Mouse (Mus musculus) heart, embryonic 11.5 days (tissue): ENCODE data around the gene Psmc5. TPM values are rescaled to one million over a fixed set of nuclear protein-coding genes. Genes with fewer than 3 reads are reported as not detected.

Source experiments
- ATAC-seq: fragments of 200-750 bp; cut with Nextera tagmentation; replicated peaks from 2 replicates; pipeline ENCODE4 v1.8.0; 2017; ENCODE audit warnings: moderate library complexity; ENCODE audit not compliant: insufficient number of reproducible peaks, low FRiP score, low TSS enrichment
- H3K27ac ChIP-seq: fragments of 300-500 bp; sonication (generic); 2 replicates; pipeline ENCODE4 v1.5.1; 2014; ENCODE audit warnings: mild to moderate bottlenecking, low read depth, low read length
- H3K27me3 ChIP-seq: fragments of 300-500 bp; sonication (generic); 2 replicates; pipeline ENCODE4 v1.6.1; 2014; ENCODE audit warnings: mild to moderate bottlenecking, low read length, mixed read lengths; ENCODE audit not compliant: control insufficient read depth, insufficient read depth
- H3K36me3 ChIP-seq: fragments of 300-500 bp; sonication (generic); 2 replicates; pipeline ENCODE4 v1.6.1; 2014; ENCODE audit warnings: mild to moderate bottlenecking, low read length, moderate library complexity, mixed read lengths; ENCODE audit not compliant: control insufficient read depth, insufficient read depth
- H3K4me1 ChIP-seq: fragments of 300-500 bp; sonication (generic); 2 replicates; pipeline ENCODE4 v1.6.1; 2014; ENCODE audit warnings: low read length; ENCODE audit not compliant: control insufficient read depth, insufficient read depth
- H3K4me2 ChIP-seq: fragments of 300-500 bp; sonication (generic); 2 replicates; pipeline ENCODE4 v1.6.1; 2014; ENCODE audit warnings: mild to moderate bottlenecking, moderate library complexity
- H3K4me3 ChIP-seq: fragments of 300-500 bp; sonication (generic); 2 replicates; pipeline ENCODE4 v1.5.1; 2014; ENCODE audit warnings: low read depth, low read length
- H3K9ac ChIP-seq: fragments of 300-500 bp; sonication (generic); 2 replicates; pipeline ENCODE4 v1.6.1; 2014; ENCODE audit warnings: mild to moderate bottlenecking, low read depth, low read length, moderate library complexity
- H3K9me3 ChIP-seq: fragments of 300-500 bp; sonication (generic); replicated peaks from 2 replicates; pipeline ENCODE4 v1.6.1; 2016; ENCODE audit warnings: low read length; ENCODE audit not compliant: control insufficient read depth
- WGBS: fragments of 180-500 bp; shearing (Covaris S2); extraction: QIAGEN DNeasy Blood & Tissue Kit; methylation state at CpG from one replicate; pipeline ENCODE4 v1.1.7; 2014; ENCODE audit not compliant: insufficient replicate concordance; 5-methylcytosine and 5-hydroxymethylcytosine counted together
- polyA plus RNA-seq: library from polyadenylated mRNA; unstranded; fragments of >200 nt; fragmentation: Nextera tagmentation; extraction: Ambion mirVana; gene quantifications from 2 replicates; pipeline ENCODE4 v1.2.1, GENCODE M21; 2014

Gene Psmc5
- polyA plus RNA-seq, 1 experiment from 2014 or later: 280 TPM

GRCm38 (mm10) chr11:106286987-106287386 lies 31.0 kb downstream of the Psmc5 start:
- Histone ChIP-seq H3K9me3 (no peaks in the 10 kb centered on the region), H3K36me3 (no peaks in the 10 kb centered on the region), H3K27ac (no peak overlapping the region), H3K27me3 (no peaks in the 10 kb centered on the region), H3K4me2 (no peak overlapping the region), H3K9ac (no peak overlapping the region), H3K4me1 (peaks cover 3% of the 10 kb centered on the region; the same call in 1 of the 2 replicates), H3K4me3 (no peak overlapping the region)
- ATAC-seq: no peak
- 73% methylated on average over 11 of the region's 11 CpGs for WGBS

GRCm38 (mm10) chr11:106289369-106289768 lies 33.4 kb downstream of the Psmc5 start:
- no peak for ATAC-seq
- H3K9ac ChIP-seq: no peak overlapping the region
- H3K4me2 ChIP-seq: no peak overlapping the region
- WGBS: 49% methylated on average over 8 of the region's 8 CpGs
- H3K9me3 ChIP-seq: no peaks in the 10 kb centered on the region
- H3K36me3 ChIP-seq: no peaks in the 10 kb centered on the region
- H3K4me3 ChIP-seq: no peak overlapping the region
- H3K4me1 ChIP-seq: peaks cover 3% of the 10 kb centered on the region; the same call in 1 of the 2 replicates
- no peak overlapping the region for H3K27ac ChIP-seq
- H3K27me3 ChIP-seq: no peaks in the 10 kb centered on the region

DNA sequence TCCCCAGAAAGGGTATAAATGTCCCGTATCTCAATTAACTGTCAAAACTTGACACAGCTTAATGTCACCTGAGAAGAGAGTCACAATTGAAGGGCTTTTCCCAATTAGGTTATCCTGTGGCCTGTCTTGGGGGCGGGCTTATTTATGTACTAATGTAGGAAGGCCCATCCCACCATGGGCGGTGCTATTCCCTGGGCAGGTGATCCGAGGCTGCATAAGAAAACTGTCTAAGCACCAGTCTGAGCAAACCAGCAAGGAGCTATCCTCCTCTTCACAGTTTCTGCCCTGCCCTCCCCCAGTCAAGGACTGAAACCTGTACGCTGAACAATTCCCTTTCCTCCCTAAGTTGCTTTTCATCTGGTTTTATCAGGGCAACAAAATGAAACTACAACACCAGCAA lies 34.4 kb downstream of the Psmc5 start:
- H3K9me3 ChIP-seq: no peaks in the 10 kb centered on the region
- H3K27me3 ChIP-seq: no peaks in the 10 kb centered on the region
- H3K27ac ChIP-seq: no peak overlapping the region
- WGBS: 83% methylated on average over 5 of the region's 5 CpGs
- H3K4me2 ChIP-seq: no peak overlapping the region
- no peak overlapping the region for H3K4me3 ChIP-seq
- no peaks in the 10 kb centered on the region for H3K36me3 ChIP-seq
- peaks cover 3% of the 10 kb centered on the region; the same call in 1 of the 2 replicates for H3K4me1 ChIP-seq
- no peak for ATAC-seq
- H3K9ac ChIP-seq: no peak overlapping the region

- no peaks in the 10 kb centered on the region for H3K36me3 ChIP-seq
- H3K9me3 ChIP-seq: no peaks in the 10 kb centered on the region
- peaks cover 3% of the 10 kb centered on the region; the same call in 1 of the 2 replicates for H3K4me1 ChIP-seq
- H3K4me3 ChIP-seq: no peak overlapping the region
- H3K27ac ChIP-seq: no peak overlapping the region
- no peak overlapping the region for H3K9ac ChIP-seq
- no peaks in the 10 kb centered on the region for H3K27me3 ChIP-seq
- 76% methylated on average over 2 of the region's 2 CpGs for WGBS
- H3K4me2 ChIP-seq: no peak overlapping the region
- ATAC-seq: no peak
These were observed 35.9 kb downstream of the Psmc5 start for GRCm38 (mm10) chr11:106291861-106292260.

GRCm38 (mm10) chr11:106301765-106302164 lies 45.8 kb downstream of the Psmc5 start, which contains the start of gene Gh:
TSS of gene Gh (minus strand) at chr11:106301865.
- no peaks in the 10 kb centered on the region for H3K9me3 ChIP-seq
- no peak within 1 kb of the TSS for H3K4me3 ChIP-seq
- ATAC-seq: no peak
- no peaks in the 10 kb centered on the region for H3K27me3 ChIP-seq
- H3K9ac ChIP-seq: no peak within 1 kb of the TSS
- no peaks in the 10 kb centered on the region for H3K4me1 ChIP-seq
- H3K4me2 ChIP-seq: no peak within 1 kb of the TSS
- H3K27ac ChIP-seq: no peak within 1 kb of the TSS
- no peaks in the 10 kb centered on the region for H3K36me3 ChIP-seq
- 76% methylated on average over 9 of the region's 9 CpGs for WGBS

DNA sequence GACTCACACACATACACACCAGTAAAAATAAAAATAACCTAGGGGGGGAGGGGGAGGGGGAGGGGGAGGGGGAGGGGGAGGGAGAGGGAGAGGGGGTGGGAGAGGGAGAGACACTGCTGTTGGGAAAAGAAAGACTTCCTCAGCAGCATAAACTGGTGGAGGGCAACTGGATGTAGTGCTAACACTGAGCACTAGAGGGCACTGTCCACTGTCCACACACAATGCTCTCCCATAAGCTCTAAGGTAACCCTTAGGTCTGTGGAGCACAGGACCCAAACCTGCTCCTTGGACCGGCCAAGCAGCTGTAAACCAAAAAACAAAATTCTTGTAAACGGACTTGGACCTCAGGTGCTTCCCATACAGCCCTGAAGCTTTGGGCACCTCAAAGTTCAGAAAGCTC lies 46.7 kb downstream of the Psmc5 start:
- no peaks in the 10 kb centered on the region for H3K36me3 ChIP-seq
- no peaks in the 10 kb centered on the region for H3K9me3 ChIP-seq
- H3K4me3 ChIP-seq: no peak overlapping the region
- WGBS: 21% methylated on average over 2 of the region's 2 CpGs
- no peak overlapping the region for H3K4me2 ChIP-seq
- no peak overlapping the region for H3K27ac ChIP-seq
- H3K4me1 ChIP-seq: no peaks in the 10 kb centered on the region
- no peak overlapping the region for H3K9ac ChIP-seq
- ATAC-seq: no peak
- no peaks in the 10 kb centered on the region for H3K27me3 ChIP-seq

- no peak overlapping the region for H3K9ac ChIP-seq
- no peak for ATAC-seq
- H3K4me2 ChIP-seq: no peak overlapping the region
- H3K27ac ChIP-seq: no peak overlapping the region
- H3K4me3 ChIP-seq: no peak overlapping the region
- H3K4me1 ChIP-seq: no peaks in the 10 kb centered on the region
- no peaks in the 10 kb centered on the region for H3K36me3 ChIP-seq
- 78% methylated on average over 10 of the region's 10 CpGs for WGBS
- no peaks in the 10 kb centered on the region for H3K9me3 ChIP-seq
- no peaks in the 10 kb centered on the region for H3K27me3 ChIP-seq
These were observed 49.6 kb downstream of the Psmc5 start for GRCm38 (mm10) chr11:106305348-106306064.

DNA sequence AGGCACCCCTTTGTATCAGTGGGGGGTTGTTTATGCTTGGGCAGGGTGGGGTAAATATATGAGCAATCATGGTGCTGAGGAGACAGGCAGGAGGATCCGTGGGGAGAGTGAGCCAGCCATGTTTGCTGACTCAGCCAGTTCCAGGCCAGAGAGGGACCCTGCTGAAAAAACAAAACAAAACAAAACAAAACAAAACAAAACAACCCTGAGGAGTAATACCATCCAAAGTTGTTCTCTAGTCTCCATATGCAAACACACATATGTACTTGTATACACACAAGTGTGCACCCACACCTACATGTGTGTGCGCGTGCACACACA lies 50.1 kb downstream of the Psmc5 start:
- Histone ChIP-seq H3K4me2 (no peak overlapping the region), H3K9ac (no peak overlapping the region), H3K36me3 (no peaks in the 10 kb centered on the region), H3K27me3 (no peaks in the 10 kb centered on the region), H3K27ac (no peak overlapping the region), H3K4me3 (no peak overlapping the region), H3K9me3 (no peaks in the 10 kb centered on the region), H3K4me1 (no peaks in the 10 kb centered on the region)
- 81% methylated on average over 3 of the region's 3 CpGs for WGBS
- ATAC-seq: no peak

- ATAC-seq: no peak
- no peak overlapping the region for H3K9ac ChIP-seq
- H3K4me3 ChIP-seq: no peak overlapping the region
- H3K4me2 ChIP-seq: no peak overlapping the region
- no peaks in the 10 kb centered on the region for H3K27me3 ChIP-seq
- H3K9me3 ChIP-seq: no peaks in the 10 kb centered on the region
- WGBS: 80% methylated on average over 9 of the region's 9 CpGs
- H3K27ac ChIP-seq: no peak overlapping the region
- H3K4me1 ChIP-seq: no peaks in the 10 kb centered on the region
- H3K36me3 ChIP-seq: no peaks in the 10 kb centered on the region
These were observed 50.8 kb downstream of the Psmc5 start for GRCm38 (mm10) chr11:106306758-106307157.
